Mouse (Mus musculus): ENCODE measurements around the gene Rac2.

Gene Rac2

GRCm38 (mm10) chr15:78572658-78573397, at the start of gene Rac2:
Gene Rac2 (minus strand): TSS chr15:78572783.
- 81% methylated on average over 8 of the region's 8 CpGs for WGBS

DNA sequence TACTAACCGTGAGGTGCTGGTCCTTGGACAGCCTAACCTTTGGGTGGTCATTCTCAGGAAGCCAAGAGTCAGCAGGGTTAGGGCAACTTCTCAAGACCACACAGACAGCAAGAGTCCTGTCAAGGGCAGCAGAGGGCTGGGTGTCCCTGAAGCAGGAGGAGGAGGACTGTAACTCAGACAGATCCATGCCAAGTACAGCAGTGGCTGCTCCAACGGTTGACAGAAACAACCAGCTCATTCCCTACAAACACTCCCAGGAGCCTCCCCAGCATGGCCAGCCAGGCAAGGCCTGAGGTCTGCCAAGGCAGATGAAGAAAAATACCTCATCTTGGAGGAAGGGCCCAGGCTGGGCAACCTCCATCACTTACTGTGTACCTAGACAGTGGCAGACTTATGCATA, 44.4 kb upstream of the Rac2 start:
- 67% methylated on average over 2 of the region's 2 CpGs for WGBS

GRCm38 (mm10) chr15:78614536-78614935, 42.0 kb upstream of the Rac2 start:
- WGBS, result 95% methylated on average over 7 of the region's 7 CpGs

GRCm38 (mm10) chr15:78610705-78611462, 38.3 kb upstream of the Rac2 start:
- WGBS, result 41% methylated on average over 12 of the region's 12 CpGs

DNA sequence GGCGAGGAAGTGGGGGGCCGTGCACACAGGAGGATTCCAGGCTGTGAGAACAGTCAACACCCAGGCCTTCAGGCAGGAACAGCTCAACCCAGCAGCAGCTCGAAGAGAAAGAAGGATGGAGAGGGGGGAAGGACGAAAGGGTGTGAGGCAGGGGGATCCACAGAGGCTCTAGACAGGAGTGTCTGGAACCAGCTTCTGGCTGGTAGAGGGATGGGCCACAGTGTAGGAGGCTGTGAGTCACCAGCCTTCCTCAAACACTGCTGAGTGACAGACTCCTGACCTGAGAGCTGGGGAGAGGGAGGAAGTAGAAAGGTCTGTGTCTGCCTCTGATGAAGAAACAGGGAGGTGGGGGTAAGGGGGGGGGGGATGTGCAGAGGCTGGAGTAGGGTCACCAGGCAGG, 34.9 kb upstream of the Rac2 start:
- WGBS, result 56% methylated on average over 4 of the region's 4 CpGs

DNA sequence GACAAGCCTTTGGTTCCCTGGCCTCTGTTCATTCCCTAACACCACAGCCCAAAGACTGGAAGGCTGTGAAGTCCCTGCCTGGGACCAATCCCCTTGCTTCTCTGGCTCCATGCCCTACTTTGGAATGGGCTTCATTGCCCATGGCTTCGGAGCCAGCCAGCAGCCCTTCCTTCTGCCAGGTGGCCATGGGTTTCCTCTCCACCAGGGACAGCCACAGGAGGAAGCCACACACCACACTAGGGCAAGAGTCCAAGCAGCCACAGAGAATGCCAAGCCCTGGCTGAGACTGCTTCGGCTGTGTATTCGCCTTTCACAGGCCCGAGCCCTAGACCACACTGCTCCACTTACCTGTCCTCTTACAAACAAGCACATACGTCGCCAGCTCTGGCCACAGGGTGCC, 33.5 kb upstream of the Rac2 start:
- 44% methylated on average over 6 of the region's 6 CpGs for WGBS

GRCm38 (mm10) chr15:78605371-78605791, 32.8 kb upstream of the Rac2 start:
- WGBS, result 60% methylated on average over 3 of the region's 3 CpGs

DNA sequence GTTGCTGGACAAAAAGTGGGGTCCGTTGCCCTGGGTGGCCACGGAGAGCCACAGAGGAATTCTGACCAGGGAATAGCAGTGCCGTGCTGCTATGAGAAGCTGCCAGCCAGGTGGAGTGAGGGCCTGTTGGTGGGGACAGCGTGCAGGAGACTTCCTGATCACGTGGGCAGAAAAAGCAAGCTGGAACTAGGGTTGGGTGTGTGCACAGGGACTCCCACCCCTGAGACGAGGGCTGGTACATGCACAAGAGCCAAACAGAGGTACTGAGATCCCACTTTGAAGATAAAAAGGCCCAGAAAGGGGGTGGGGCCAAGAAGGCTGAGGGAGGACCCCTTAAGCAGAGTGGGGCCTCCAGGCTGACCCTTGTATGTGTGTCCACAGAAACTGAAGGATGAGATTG, 31.7 kb upstream of the Rac2 start:
- 89% methylated on average over 6 of the region's 6 CpGs for WGBS

- WGBS, result 81% methylated on average over 6 of the region's 6 CpGs
These were observed 28.6 kb upstream of the Rac2 start for GRCm38 (mm10) chr15:78601180-78601579.

DNA sequence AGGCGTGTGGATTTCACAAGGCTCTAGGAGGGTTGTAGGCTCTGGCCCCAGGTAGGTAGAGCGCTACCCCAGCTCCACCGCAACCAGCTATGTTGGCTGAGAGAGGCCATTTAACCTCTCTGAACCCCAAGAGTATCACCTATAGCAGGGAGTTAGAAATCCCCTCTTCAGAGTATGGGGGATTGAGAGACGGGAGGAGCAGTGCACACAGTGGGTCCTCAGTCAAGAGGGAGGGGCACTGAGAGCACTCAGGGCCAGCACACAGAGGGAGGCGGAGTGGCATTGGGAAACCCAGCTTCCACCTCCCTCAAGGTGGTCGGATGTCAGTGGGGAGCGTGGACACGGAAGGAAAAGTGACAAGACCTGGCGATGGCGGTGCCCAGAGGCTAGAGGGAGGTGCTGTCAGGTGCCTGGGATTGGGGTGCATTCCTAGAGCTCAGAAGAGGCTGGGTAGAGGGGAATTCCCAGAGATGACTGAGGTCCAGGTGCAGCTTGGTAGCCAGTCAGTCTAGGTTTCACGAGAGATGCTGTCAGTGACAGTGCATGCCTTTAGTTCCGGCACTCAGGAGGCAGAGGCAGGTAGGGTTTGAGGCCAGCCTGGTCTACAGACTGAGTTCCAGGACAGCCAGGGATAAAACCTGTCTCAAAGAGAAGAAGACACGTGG, 27.1 kb upstream of the Rac2 start:
- WGBS, result 89% methylated on average over 13 of the region's 13 CpGs

DNA sequence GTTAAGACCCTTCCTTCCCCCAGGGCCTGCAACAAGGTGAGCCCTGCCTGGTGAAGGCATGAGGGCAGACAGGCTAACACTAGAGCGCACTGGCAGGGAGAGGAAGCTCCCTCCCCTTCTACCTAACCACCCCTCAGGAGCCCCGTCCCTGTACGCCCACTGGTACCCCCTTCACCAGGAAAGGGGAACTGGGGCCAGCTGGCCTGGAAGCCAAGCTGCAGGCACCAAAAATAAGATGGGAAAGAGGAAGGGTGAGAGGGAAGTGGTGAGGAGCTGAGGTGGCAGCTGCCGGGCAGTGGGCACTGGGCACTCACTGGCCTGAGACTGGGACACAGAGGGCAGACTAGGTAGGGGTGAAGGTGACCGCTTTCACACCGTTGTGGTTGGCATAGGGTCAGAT, 26.5 kb upstream of the Rac2 start:
- 82% methylated on average over 6 of the region's 6 CpGs for WGBS

DNA sequence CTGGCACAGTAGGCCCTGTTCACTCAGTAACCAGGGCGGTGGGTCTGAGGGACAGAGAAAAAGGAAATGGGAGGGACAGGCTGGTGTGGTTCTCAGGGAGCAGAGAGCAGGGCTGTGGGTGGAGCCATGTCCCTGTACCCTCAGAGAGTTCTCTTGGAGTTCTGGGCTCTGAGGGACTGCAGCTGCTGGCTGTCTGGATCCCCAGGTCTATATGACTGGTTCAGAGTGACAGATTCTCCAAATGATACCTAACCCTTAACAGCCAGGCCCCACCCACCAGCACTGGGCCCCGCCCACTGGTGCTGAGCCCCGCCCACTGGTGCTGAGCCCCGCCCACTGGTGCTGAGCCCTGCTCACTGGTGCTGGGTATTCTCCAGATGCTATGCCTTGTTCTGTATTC, 25.1 kb upstream of the Rac2 start:
- WGBS, result 72% methylated on average over 4 of the region's 4 CpGs

DNA sequence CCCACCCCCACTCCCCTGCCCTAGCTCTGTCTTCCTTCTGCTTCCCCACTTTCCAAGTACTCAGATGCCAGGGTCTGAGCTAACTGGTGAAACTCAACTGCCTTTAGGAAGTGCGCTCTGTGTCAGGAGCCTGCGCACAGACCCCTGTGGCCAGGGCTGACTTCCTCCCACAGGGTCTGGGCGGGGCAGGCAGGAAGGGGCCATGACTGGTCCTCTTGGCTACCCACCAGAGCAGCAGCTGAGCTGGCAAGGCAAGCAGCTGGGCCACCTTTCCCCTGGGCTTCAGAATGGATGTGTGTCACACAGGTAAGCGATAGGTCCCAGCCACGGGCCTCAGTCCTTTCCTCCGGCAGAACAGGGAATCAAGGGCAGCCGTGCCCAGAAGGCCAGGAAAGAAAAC, 24.3 kb upstream of the Rac2 start, which contains the start of gene Cyth4:
Gene Cyth4 (plus strand): TSS at position 134 of the 400 bp plus-strand sequence.
- WGBS, result 86% methylated on average over 7 of the region's 7 CpGs

DNA sequence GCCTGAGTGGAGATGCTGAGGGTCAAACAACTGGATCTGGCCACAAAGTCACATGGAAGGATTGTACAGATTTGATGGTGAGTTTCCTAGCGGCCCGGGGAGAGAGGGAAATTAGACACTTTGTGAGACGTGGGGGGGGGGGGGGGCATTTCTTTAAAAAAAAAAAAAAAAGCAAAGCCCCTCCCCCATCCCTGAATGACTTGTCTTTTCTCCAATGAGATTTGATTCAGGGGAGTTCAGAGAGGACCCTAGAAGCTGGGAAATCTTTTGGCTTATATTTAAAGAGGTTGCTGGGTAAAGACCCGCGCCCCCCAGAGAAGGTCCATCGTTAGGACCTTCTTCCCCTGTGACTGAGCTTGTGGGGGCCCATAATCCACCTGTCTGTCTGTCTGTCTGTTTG, 23.9 kb upstream of the Rac2 start:
- 72% methylated on average over 6 of the region's 6 CpGs for WGBS

GRCm38 (mm10) chr15:78595468-78595867, 22.9 kb upstream of the Rac2 start:
- 77% methylated on average over 5 of the region's 5 CpGs for WGBS

- WGBS, result 71% methylated on average over 2 of the region's 2 CpGs
These were observed 22.2 kb upstream of the Rac2 start for GRCm38 (mm10) chr15:78594831-78595230.

DNA sequence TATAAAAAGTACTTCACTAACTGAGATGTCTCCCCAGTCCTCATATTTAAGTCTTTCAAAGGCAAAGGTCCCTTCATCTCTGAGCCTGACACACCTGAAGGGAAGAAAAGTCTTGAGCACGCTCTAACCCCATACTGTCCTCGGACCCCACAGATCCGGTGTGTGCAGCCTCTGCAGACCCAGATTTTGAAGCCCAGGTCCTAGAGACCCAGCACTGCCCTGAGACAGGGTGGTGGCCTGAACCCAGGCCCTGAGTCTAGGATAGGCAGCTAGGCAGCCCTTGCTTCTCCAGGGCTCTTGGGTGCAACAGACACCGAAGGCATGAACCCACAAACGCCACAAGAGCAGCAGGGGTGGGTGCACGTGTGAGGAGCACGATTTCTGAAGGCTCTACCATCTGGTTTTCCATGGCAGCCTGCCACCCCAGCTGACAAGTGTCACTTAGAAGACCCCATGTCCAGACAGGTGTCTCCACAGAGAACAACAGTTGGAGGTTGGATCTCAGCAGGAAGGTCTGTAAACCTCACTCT, 21.4 kb upstream of the Rac2 start:
- WGBS, result 79% methylated on average over 7 of the region's 7 CpGs

- 78% methylated on average over 14 of the region's 14 CpGs for WGBS
These were observed 19.9 kb upstream of the Rac2 start for GRCm38 (mm10) chr15:78592452-78592968.

DNA sequence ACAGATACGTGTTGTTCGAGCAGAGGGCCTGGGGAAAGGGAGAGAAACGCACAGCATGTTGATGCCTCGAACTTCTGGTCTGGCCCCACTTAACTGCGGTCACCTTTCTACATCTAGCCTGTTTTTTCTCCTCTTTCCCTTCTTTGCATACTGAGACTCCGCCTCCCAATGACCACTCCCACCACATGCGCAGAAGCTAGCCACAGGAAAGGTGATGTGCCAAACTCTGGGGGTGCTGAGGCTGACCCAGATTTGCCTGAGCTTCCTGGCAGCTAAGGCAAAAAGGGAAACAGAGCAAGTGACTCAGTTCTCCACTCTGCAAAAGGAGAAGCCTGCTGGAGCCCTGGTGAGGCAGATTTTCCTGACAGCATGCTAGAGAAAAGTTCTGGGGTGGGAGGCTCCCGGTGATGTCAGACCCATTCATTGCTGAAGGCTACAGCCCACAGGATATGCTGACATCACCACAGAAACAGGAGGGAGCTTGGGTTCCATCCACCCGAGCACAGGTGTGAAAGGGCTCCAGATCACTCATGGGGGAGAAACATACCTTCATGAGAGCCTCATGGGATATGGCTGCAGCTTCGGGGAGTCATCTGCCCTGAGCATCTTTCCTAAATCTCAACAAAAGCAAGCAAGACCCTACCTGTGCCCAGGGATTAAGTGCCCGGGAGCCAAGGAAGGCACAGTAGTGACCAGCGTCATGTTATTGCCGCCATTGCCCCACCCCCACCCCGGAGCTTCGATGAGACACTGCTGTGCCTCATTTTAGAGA, 19.3 kb upstream of the Rac2 start:
- 66% methylated on average over 15 of the region's 15 CpGs for WGBS

- 85% methylated on average over 6 of the region's 6 CpGs for WGBS
These were observed 18.2 kb upstream of the Rac2 start for GRCm38 (mm10) chr15:78590785-78591184.

GRCm38 (mm10) chr15:78589936-78590335, 17.4 kb upstream of the Rac2 start:
- 72% methylated on average over 6 of the region's 6 CpGs for WGBS
